Mouse (Mus musculus): ENCODE measurements around the gene Arrdc5.

GRCm38 (mm10) chr17:56261166-56261565 lies 38.9 kb downstream of the Arrdc5 start:
- TF ChIP-seq POLR2A (IDR thresholded peaks at IDR 0.05; ENCODE audit: control insufficient read depth in 1 of 2, insufficient read depth in 1 of 2, low read depth in 1 of 2, low read length in 2 of 2, poor library complexity in 1 of 2) (no peak), CTCF (IDR thresholded peaks at IDR 0.05 in 2 of 3, conservative IDR thresholded peaks at IDR 0.05 in 1 of 3; ENCODE audit: control insufficient read depth in 1 of 3, insufficient read depth in 1 of 3, low read depth in 2 of 3, low read length in 3 of 3, poor library complexity in 1 of 3, severe bottlenecking in 1 of 3) (no peak), ZNF384 (IDR thresholded peaks at IDR 0.05; ENCODE audit: low read depth, low read length) (no peak), ZC3H11A (IDR thresholded peaks at IDR 0.05; ENCODE audit: low read depth, low read length) (no peak), NELFE (IDR thresholded peaks at IDR 0.05; ENCODE audit: low read depth, low read length) (no peak), ELF1 (IDR thresholded peaks at IDR 0.05; ENCODE audit: low read depth, low read length) (no peak), KAT2A (conservative IDR thresholded peaks at IDR 0.05; ENCODE audit: low read depth, low read length) (no peak)

Measured in MEL (cell line).